Mouse (Mus musculus) cerebellum, adult 2 months (tissue): Measurements from ENCODE around the gene Prkar1b.

Experiments
- CTCF ChIP-seq: fragments of 200-500 bp; IDR thresholded peaks from 2 replicates; pipeline ENCODE4 v1.5.1; 2011; ENCODE audit warnings: low read depth, mild to moderate bottlenecking, control low read depth, low read length, moderate library complexity, borderline replicate concordance; ENCODE audit not compliant: insufficient read depth
- POLR2A ChIP-seq: fragments of 200-500 bp; IDR thresholded peaks from 2 replicates; pipeline ENCODE4 v1.6.1; 2011; ENCODE audit warnings: low read length, control low read depth, borderline replicate concordance; ENCODE audit not compliant: insufficient read depth

DNA sequence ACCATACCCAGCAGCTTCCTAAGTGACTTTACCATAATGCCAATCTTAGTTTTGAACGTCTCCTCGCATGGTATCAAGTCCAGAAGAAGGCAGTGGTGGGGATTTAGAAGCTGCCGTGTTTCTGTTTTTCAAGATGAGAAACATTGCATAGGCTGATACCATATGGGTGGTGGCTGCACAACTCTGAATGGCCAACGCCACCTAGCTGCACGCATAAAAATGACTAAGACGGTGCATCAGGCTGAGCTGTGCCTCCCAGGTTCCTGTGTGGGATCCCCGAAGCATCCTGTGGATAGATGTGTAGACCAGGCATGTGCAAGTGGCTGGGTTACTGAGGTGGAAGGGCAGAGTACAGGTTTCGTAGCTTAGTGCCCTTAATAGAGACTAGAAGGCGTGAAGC is 42.0 kb downstream of the Prkar1b start:
- TF ChIP-seq CTCF: peak; percentile 76
- TF ChIP-seq POLR2A: no peak
